Comparison of ENCODE assay signal across 22 mouse cellular contexts in the genomic region with DNA sequence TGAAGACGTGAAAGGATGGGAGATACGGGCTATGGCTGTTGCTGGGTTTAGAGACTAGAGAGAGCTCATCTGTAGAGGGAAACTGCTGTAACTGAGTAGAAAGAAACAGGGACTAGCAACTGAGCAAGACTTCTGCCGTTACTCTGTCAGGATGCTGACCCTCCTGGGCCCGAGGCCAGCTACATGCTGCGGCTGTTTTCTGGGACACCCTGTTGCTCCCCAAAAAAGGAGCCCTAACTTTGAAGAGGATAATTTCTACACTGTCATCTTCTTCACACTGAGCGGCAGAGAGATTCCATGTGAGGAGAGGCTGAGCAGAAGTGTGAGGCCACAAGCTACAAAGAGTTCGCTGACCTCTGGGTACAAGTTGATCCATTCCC.
DNase-seq lines count a peak whose midpoint lies in the region; ATAC-seq and TF ChIP-seq lines count a peak whose summit lies in the region.
"Had no signal": no experiment of that assay in that cellular context is flagged by ENCODE, and none has a peak within 500 bp of the region (broad histone marks: within the 10 kb centered on the region; RNA-seq: fewer than 3 reads in every experiment).

No protein-coding gene starts in this region.

- TF ChIP-seq CTCF in CH12.LX (conservative IDR thresholded peaks at IDR 0.05 in 1 of 2, IDR thresholded peaks at IDR 0.05 in 1 of 2; ENCODE audit: low read depth in 2 of 2, low read length in 2 of 2) = no peak

- no peaks in the 10 kb centered on the region for H3K36me3 ChIP-seq in kidney, embryonic 16.5 days (ENCODE audit: insufficient read depth, low read length)
- H3K36me3 ChIP-seq in lung, embryonic 15.5 days = no peaks in the 10 kb centered on the region
- H3K36me3 ChIP-seq in CH12.LX (replicated peaks in 1 of 2; ENCODE audit: control insufficient read depth in 1 of 2, insufficient read depth in 1 of 2, low read length in 1 of 2) = no peaks in the 10 kb centered on the region
- H3K36me3 ChIP-seq: embryonic facial prominence, embryonic 12.5 days; forebrain, embryonic 15.5 days; G1E had no signal

- no peak overlapping the region for H3K9ac ChIP-seq in kidney, embryonic 16.5 days (replicated peaks; ENCODE audit: low read length)
- no peak overlapping the region for H3K9ac ChIP-seq in lung, embryonic 15.5 days
- H3K9ac ChIP-seq in CH12.LX (ENCODE audit: insufficient read depth, low read depth) = peak overlapping the region; percentile 72
- H3K9ac ChIP-seq: embryonic facial prominence, embryonic 12.5 days; forebrain, embryonic 15.5 days had no signal

- in situ Hi-C loops in CH12.LX (cut with MboI; ENCODE audit: low pct_ligation_motif_present, low pct_unique_long_range_greater_than_20kb, low sequenced_read_pairs) = no loop called here

- no peak for ATAC-seq in kidney, embryonic 16.5 days (ENCODE audit: low FRiP score, low TSS enrichment)
- ATAC-seq in lung, embryonic 15.5 days (ENCODE audit: borderline replicate concordance, extremely low read depth, low FRiP score, low TSS enrichment) = no peak
- ATAC-seq: activated CD4-positive, CD25-positive, alpha-beta regulatory T cell, adult 4 months; CD4-positive, CD25-positive, alpha-beta regulatory T cell, adult 4 months; forebrain, embryonic 15.5 days; hindbrain, embryonic 16.5 days; intestine, embryonic 16.5 days had no signal

- no peak overlapping the region for H3K27ac ChIP-seq in kidney, embryonic 16.5 days (ENCODE audit: low read length)
- H3K27ac ChIP-seq in lung, embryonic 15.5 days = peak overlapping the region; percentile 53
- H3K27ac ChIP-seq in CH12.LX (ENCODE audit: insufficient read depth, low read depth) = peak overlapping the region; percentile 81
- H3K27ac ChIP-seq: embryonic facial prominence, embryonic 12.5 days; forebrain, embryonic 15.5 days; heart, adult 2 months had no signal

- no peak for TF ChIP-seq POLR2A in CH12.LX (IDR thresholded peaks at IDR 0.05; ENCODE audit: low read depth, low read length)

- no peak overlapping the region for H3K4me2 ChIP-seq in kidney, embryonic 16.5 days (replicated peaks; ENCODE audit: low read depth, low read length)
- no peak overlapping the region for H3K4me2 ChIP-seq in lung, embryonic 15.5 days
- H3K4me2 ChIP-seq in CH12.LX (ENCODE audit: insufficient read depth, low read depth, poor library complexity, severe bottlenecking) = peak overlapping the region; percentile 11; the same call in 1 of the 2 replicates
- H3K4me2 ChIP-seq: embryonic facial prominence, embryonic 12.5 days; forebrain, embryonic 15.5 days had no signal

- no peak overlapping the region for H3K4me3 ChIP-seq in kidney, embryonic 16.5 days (ENCODE audit: low read length)
- H3K4me3 ChIP-seq in lung, embryonic 15.5 days = no peak overlapping the region
- H3K4me3 ChIP-seq in CH12.LX (replicated peaks in 1 of 3; ENCODE audit: low read depth in 2 of 3, low read length in 2 of 3, poor library complexity in 1 of 3) = no peak overlapping the region
- H3K4me3 ChIP-seq: embryonic facial prominence, embryonic 12.5 days; erythroblast, embryonic 14.5 days; forebrain, embryonic 15.5 days; heart, adult 2 months had no signal

- TF ChIP-seq EP300 in CH12.LX (IDR thresholded peaks at IDR 0.05; ENCODE audit: low read length) = no peak

- no peak for TF ChIP-seq RAD21 in CH12.LX (IDR thresholded peaks at IDR 0.05; ENCODE audit: low read depth, low read length)

- H3K79me2 ChIP-seq in CH12.LX (replicated peaks; ENCODE audit: control insufficient read depth, extremely low read depth, insufficient read depth, poor library complexity, severe bottlenecking) = 0 out of 2 replicates have a peak, but pooled peaks cover 2% of the 10 kb centered on the region

- dilution Hi-C loops in CH12.LX (cut with MboI; ENCODE audit: extremely low pct_ligation_motif_present, extremely low pct_unique_long_range_greater_than_20kb, low sequenced_read_pairs) = no loop called here

- peak; percentile 76 for DNase-seq in heart, adult 11 months
- no peak for DNase-seq in heart, postnatal 4 days
- peak; percentile 67 for DNase-seq in kidney, postnatal 10 days
- DNase-seq in lung, postnatal 36 days = no peak
- DNase-seq in CH12.LX (ENCODE audit: extremely low read depth) = no peak
- DNase-seq in adipocyte (ENCODE audit: low spot score) = no peak
- DNase-seq: adrenal gland, postnatal 14 days; gastrocnemius, postnatal 14 days; heart, adult 2 months; lung, postnatal 4 days; right cerebral cortex, adult 18-20 months; thymus, adult 2 months had no signal

- WGBS in kidney, embryonic 16.5 days = 67% methylated on average over 7 of the region's 7 CpGs
- 56% methylated on average over 7 of the region's 7 CpGs for WGBS in lung, embryonic 15.5 days

- H3K27me3 ChIP-seq in kidney, embryonic 16.5 days (ENCODE audit: insufficient read depth, low read length) = no peaks in the 10 kb centered on the region
- H3K27me3 ChIP-seq in lung, embryonic 15.5 days = no peaks in the 10 kb centered on the region
- no peaks in the 10 kb centered on the region for H3K27me3 ChIP-seq in CH12.LX (replicated peaks)
- H3K27me3 ChIP-seq: embryonic facial prominence, embryonic 12.5 days; forebrain, embryonic 15.5 days had no signal

- H3K9me3 ChIP-seq in kidney, embryonic 16.5 days (ENCODE audit: low read length) = no peaks in the 10 kb centered on the region
- H3K9me3 ChIP-seq in lung, embryonic 15.5 days = no peaks in the 10 kb centered on the region
- H3K9me3 ChIP-seq in CH12.LX (replicated peaks; ENCODE audit: low read length) = no peaks in the 10 kb centered on the region
- H3K9me3 ChIP-seq: embryonic facial prominence, embryonic 12.5 days; forebrain, embryonic 15.5 days; G1E had no signal

- H3K4me1 ChIP-seq in kidney, embryonic 16.5 days (ENCODE audit: insufficient read depth, low read length) = peaks cover 10% of the 10 kb centered on the region; the same call in 1 of the 2 replicates
- peaks cover 34% of the 10 kb centered on the region for H3K4me1 ChIP-seq in lung, embryonic 15.5 days
- H3K4me1 ChIP-seq in CH12.LX (ENCODE audit: control insufficient read depth in 1 of 2, insufficient read depth in 2 of 2) = peaks cover 29 to 67% of the 10 kb centered on the region in 2 experiments
- H3K4me1 ChIP-seq: embryonic facial prominence, embryonic 12.5 days; forebrain, embryonic 15.5 days had no signal

TF ChIP-seq in CH12.LX, 34 proteins besides CTCF, POLR2A, EP300 and RAD21:
- TF ChIP-seq E2F4 (IDR thresholded peaks at IDR 0.05; ENCODE audit: insufficient replicate concordance, low read depth, low read length) (no peak), KAT2A (IDR thresholded peaks at IDR 0.05; ENCODE audit: insufficient replicate concordance, low read length) (no peak), UBTF (IDR thresholded peaks at IDR 0.05; ENCODE audit: low read depth, low read length) (0 out of 2 replicates have a peak, but pooled peaks have one; percentile 23), TBP (conservative IDR thresholded peaks at IDR 0.05; ENCODE audit: low read depth, low read length) (no peak), HCFC1 (IDR thresholded peaks at IDR 0.05; ENCODE audit: low read depth, low read length) (no peak), MXI1 (IDR thresholded peaks at IDR 0.05; ENCODE audit: low read depth, low read length) (0 out of 2 replicates have a peak, but pooled peaks have one; percentile 12), MAFK (IDR thresholded peaks at IDR 0.05; ENCODE audit: insufficient replicate concordance, low read length) (no peak), POLR2AphosphoS2 (IDR thresholded peaks at IDR 0.05; ENCODE audit: low read depth, low read length) (no peak), SIN3A (IDR thresholded peaks at IDR 0.05; ENCODE audit: low read length) (0 out of 2 replicates have a peak, but pooled peaks have one; percentile 10), JUN (IDR thresholded peaks at IDR 0.05; ENCODE audit: insufficient read depth, low read depth, low read length) (no peak)

Comparison
In these comparisons a context has a peak if more than half of its experiments do, and no peak if none do; other contexts are left out.
1. DNase-seq: peak in heart, adult 11 months (single experiment) and kidney, postnatal 10 days (single experiment); none in heart, postnatal 4 days (single experiment), lung, postnatal 36 days (single experiment), CH12.LX (single experiment) and adipocyte (single experiment).